Mouse (Mus musculus) CH12.LX (cell line): ENCODE results near the gene Gm20388. TPM values are rescaled to one million over a fixed set of nuclear protein-coding genes. Genes with fewer than 3 reads are reported as not detected.

ENCODE experiments used
- DNase-seq: peaks from one replicate; pipeline ENCODE4 v3.0.0-alpha.2; 2013; ENCODE audit errors: extremely low read depth
- H3K27ac ChIP-seq: 2 replicates; pipeline ENCODE4 v1.5.1; 2012; ENCODE audit warnings: low read depth, mild to moderate bottlenecking, control low read depth, moderate library complexity; ENCODE audit not compliant: insufficient read depth
- H3K27me3 ChIP-seq: replicated peaks from 2 replicates; pipeline ENCODE3; 2012; ENCODE audit warnings: inconsistent platforms
- H3K36me3 ChIP-seq, 2 experiments: replicated peaks in 1 of 2; 2 replicates each; pipeline versions ENCODE3 to v1.6.1; 2012; ENCODE audit warnings: inconsistent platforms in 1 of 2, low read length in 1 of 2, mild to moderate bottlenecking in 1 of 2, mixed read lengths in 1 of 2, moderate library complexity in 1 of 2; ENCODE audit not compliant: control insufficient read depth in 1 of 2, insufficient read depth in 1 of 2
- H3K4me1 ChIP-seq, 2 experiments: 2 replicates each; pipeline ENCODE4 v1.6.1; 2012; ENCODE audit warnings: inconsistent platforms in 1 of 2, moderate library complexity in 1 of 2; ENCODE audit not compliant: insufficient read depth in 2 of 2, control insufficient read depth in 1 of 2
- H3K4me2 ChIP-seq: 2 replicates; pipeline ENCODE4 v1.6.1; 2012; ENCODE audit warnings: low read depth, mild to moderate bottlenecking, control low read depth; ENCODE audit not compliant: poor library complexity, insufficient read depth, severe bottlenecking
- H3K4me3 ChIP-seq, 3 experiments: fragments of 150-350 bp in 1 of 3; sonication (generic) in 1 of 3; replicated peaks in 1 of 3; 2 replicates each; pipeline versions ENCODE3 to v1.5.1; 2011 to 2012; ENCODE audit warnings: low read depth in 2 of 3, low read length in 2 of 3, mild to moderate bottlenecking in 2 of 3, moderate library complexity in 2 of 3, control low read depth in 1 of 3, improper control_type of control experiment in 1 of 3, inconsistent platforms in 1 of 3, mixed read lengths in 1 of 3; ENCODE audit not compliant: poor library complexity in 1 of 3
- H3K79me2 ChIP-seq: replicated peaks from 2 replicates; pipeline ENCODE4 v1.6.1; 2012; ENCODE audit warnings: mild to moderate bottlenecking, moderate library complexity; ENCODE audit not compliant: control insufficient read depth, poor library complexity, insufficient read depth, severe bottlenecking; ENCODE audit errors: extremely low read depth
- H3K9ac ChIP-seq: 2 replicates; pipeline ENCODE4 v1.6.1; 2012; ENCODE audit warnings: low read depth, mild to moderate bottlenecking, control low read depth, moderate library complexity; ENCODE audit not compliant: insufficient read depth
- H3K9me3 ChIP-seq: replicated peaks from 2 replicates; pipeline ENCODE3; 2012; ENCODE audit warnings: low read length, inconsistent platforms, mixed read lengths
- BHLHE40 ChIP-seq: IDR thresholded peaks from 2 replicates; pipeline ENCODE4 v1.6.1; 2011; ENCODE audit warnings: mild to moderate bottlenecking, low read depth, low read length, improper control_type of control experiment
- E2F4 ChIP-seq: IDR thresholded peaks from 2 replicates; pipeline ENCODE4 v1.6.1; 2011; ENCODE audit warnings: low read depth, low read length, improper control_type of control experiment; ENCODE audit not compliant: insufficient replicate concordance
- ELF1 ChIP-seq: IDR thresholded peaks from 2 replicates; pipeline ENCODE4 v1.6.1; 2014; ENCODE audit warnings: low read depth, mild to moderate bottlenecking, inconsistent platforms, low read length, improper control_type of control experiment
- EP300 ChIP-seq: IDR thresholded peaks from 2 replicates; pipeline ENCODE4 v1.6.1; 2011; ENCODE audit warnings: low read length, improper control_type of control experiment
- GABPA ChIP-seq: IDR thresholded peaks from 2 replicates; pipeline ENCODE4 v1.6.1; 2012; ENCODE audit warnings: low read depth, low read length, improper control_type of control experiment, inconsistent platforms; ENCODE audit not compliant: insufficient replicate concordance
- HCFC1 ChIP-seq: IDR thresholded peaks from 2 replicates; pipeline ENCODE4 v1.6.1; 2012; ENCODE audit warnings: low read depth, mild to moderate bottlenecking, inconsistent platforms, low read length, improper control_type of control experiment
- IRF4 ChIP-seq: IDR thresholded peaks from 2 replicates; pipeline ENCODE4 v1.6.1; 2014; ENCODE audit warnings: low read depth, mild to moderate bottlenecking, inconsistent platforms, low read length, improper control_type of control experiment
- JUND ChIP-seq: conservative IDR thresholded peaks from 2 replicates; pipeline ENCODE4 v1.6.1; 2011; ENCODE audit warnings: low read depth, low read length, improper control_type of control experiment
- KAT2A ChIP-seq: IDR thresholded peaks from 2 replicates; pipeline ENCODE4 v1.6.1; 2012; ENCODE audit warnings: low read length, improper control_type of control experiment, inconsistent platforms; ENCODE audit not compliant: insufficient replicate concordance
- MAFK ChIP-seq: IDR thresholded peaks from 2 replicates; pipeline ENCODE4 v1.6.1; 2011; ENCODE audit warnings: low read length, improper control_type of control experiment; ENCODE audit not compliant: insufficient replicate concordance
- MAX ChIP-seq: IDR thresholded peaks from 2 replicates; pipeline ENCODE4 v1.6.1; 2011; ENCODE audit warnings: low read length, improper control_type of control experiment
- MYC ChIP-seq: IDR thresholded peaks from 2 replicates; pipeline ENCODE4 v1.6.1; 2011; ENCODE audit warnings: low read depth, mild to moderate bottlenecking, improper control_type of control experiment, low read length
- NRF1 ChIP-seq: IDR thresholded peaks from 2 replicates; pipeline ENCODE4 v1.6.1; 2014; ENCODE audit warnings: low read depth, mild to moderate bottlenecking, inconsistent platforms, low read length, improper control_type of control experiment, moderate library complexity
- POLR2A ChIP-seq: IDR thresholded peaks from 2 replicates; pipeline ENCODE4 v1.6.1; 2011; ENCODE audit warnings: low read depth, mild to moderate bottlenecking, improper control_type of control experiment, low read length
- POLR2AphosphoS2 ChIP-seq: IDR thresholded peaks from 2 replicates; pipeline ENCODE4 v1.6.1; 2011; ENCODE audit warnings: low read depth, low read length, improper control_type of control experiment
- RCOR1 ChIP-seq: conservative IDR thresholded peaks from 2 replicates; pipeline ENCODE4 v1.6.1; 2012; ENCODE audit warnings: low read depth, mild to moderate bottlenecking, inconsistent platforms, low read length, improper control_type of control experiment
- SIN3A ChIP-seq: IDR thresholded peaks from 2 replicates; pipeline ENCODE4 v1.6.1; 2012; ENCODE audit warnings: low read length, improper control_type of control experiment, inconsistent platforms
- SMC3 ChIP-seq: IDR thresholded peaks from 2 replicates; pipeline ENCODE4 v1.6.1; 2011; ENCODE audit warnings: low read depth, low read length, improper control_type of control experiment
- TBP ChIP-seq: conservative IDR thresholded peaks from 2 replicates; pipeline ENCODE4 v1.6.1; 2011; ENCODE audit warnings: low read depth, low read length, improper control_type of control experiment
- TCF12 ChIP-seq: IDR thresholded peaks from 2 replicates; pipeline ENCODE4 v1.6.1; 2014; ENCODE audit warnings: low read depth, mild to moderate bottlenecking, inconsistent platforms, low read length, improper control_type of control experiment
- UBTF ChIP-seq: IDR thresholded peaks from 2 replicates; pipeline ENCODE4 v1.6.1; 2012; ENCODE audit warnings: low read depth, mild to moderate bottlenecking, inconsistent platforms, low read length, improper control_type of control experiment, moderate library complexity
- USF1 ChIP-seq: IDR thresholded peaks from 2 replicates; pipeline ENCODE4 v1.6.1; 2014; ENCODE audit warnings: low read depth, mild to moderate bottlenecking, inconsistent platforms, low read length, improper control_type of control experiment
- USF2 ChIP-seq: conservative IDR thresholded peaks from 2 replicates; pipeline ENCODE4 v1.6.1; 2011; ENCODE audit warnings: low read depth, low read length, improper control_type of control experiment
- ZKSCAN1 ChIP-seq: IDR thresholded peaks from 2 replicates; pipeline ENCODE4 v1.6.1; 2012; ENCODE audit warnings: low read depth, inconsistent platforms, low read length, improper control_type of control experiment, borderline replicate concordance
- ZMIZ1 ChIP-seq: IDR thresholded peaks from 2 replicates; pipeline ENCODE4 v1.6.1; 2012; ENCODE audit warnings: low read depth, mild to moderate bottlenecking, inconsistent platforms, low read length, improper control_type of control experiment
- ZNF384 ChIP-seq: IDR thresholded peaks from 2 replicates; pipeline ENCODE4 v1.6.1; 2012; ENCODE audit warnings: low read depth, low read length, improper control_type of control experiment, inconsistent platforms
- dilution Hi-C: fragments of 300-500 bp; cut with MboI; formaldehyde crosslinking; loops from 2 replicates; pipeline ENCODE4 v1.14.3; 2020; ENCODE audit warnings: low sequenced_read_pairs; ENCODE audit not compliant: extremely low pct_unique_long_range_greater_than_20kb, extremely low pct_ligation_motif_present
- in situ Hi-C: fragments of 300-500 bp; cut with MboI; formaldehyde crosslinking; loops from 3 replicates; pipeline ENCODE4 v1.14.3; 2019; ENCODE audit warnings: low sequenced_read_pairs, low pct_ligation_motif_present, low pct_unique_long_range_greater_than_20kb, mixed read lengths
- polyA plus RNA-seq: library from polyadenylated mRNA; unstranded; fragments of >175 nt; gene quantifications from 2 replicates; pipeline ENCODE4 v1.2.1, GENCODE M21; 2012; ENCODE audit warnings: low read depth; ENCODE audit not compliant: insufficient read length
- total RNA-seq, 2 experiments: library from RNA; depleted of rRNA; stranded (reverse); fragments of 300-350 nt in 1 of 2; fragments of >200 nt in 1 of 2; gene quantifications; 2 replicates each; pipeline ENCODE4 v1.2.3; 2012 to 2014

Gene Gm20388
- total and polyA plus RNA-seq, 3 experiments, result 14.8 to 26.3 (median 22.2) TPM

- Histone ChIP-seq H3K36me3 (no peaks in the 10 kb centered on the region), H3K9me3 (no peaks in the 10 kb centered on the region), H3K27me3 (peaks cover 63% of the 10 kb centered on the region), H3K4me1 (peaks cover 10 to 48% of the 10 kb centered on the region in 2 experiments), H3K4me2 (no peak overlapping the region), H3K9ac (no peak overlapping the region), H3K27ac (no peak overlapping the region), H3K4me3 (no peak overlapping the region), H3K79me2 (no peaks in the 10 kb centered on the region)
- dilution Hi-C loops, result no loop called here
- no peak for DNase-seq
- in situ Hi-C loops, result no loop called here
- no peak for TF ChIP-seq MAFK
- no peak for TF ChIP-seq USF2
- no peak for TF ChIP-seq BHLHE40
- no peak for TF ChIP-seq MAX
- TF ChIP-seq SIN3A, result no peak
- no peak for TF ChIP-seq JUND
- no peak for TF ChIP-seq ELF1
- TF ChIP-seq E2F4, result no peak
- TF ChIP-seq GABPA, result no peak
- TF ChIP-seq NRF1, result no peak
- TF ChIP-seq ZMIZ1, result no peak
- no peak for TF ChIP-seq KAT2A
- no peak for TF ChIP-seq SMC3
- no peak for TF ChIP-seq RCOR1
- TF ChIP-seq ZNF384, result no peak
- no peak for TF ChIP-seq HCFC1
- TF ChIP-seq ZKSCAN1, result no peak
- no peak for TF ChIP-seq POLR2A
- no peak for TF ChIP-seq POLR2AphosphoS2
These were observed 920.0 kb downstream of the Gm20388 start for GRCm38 (mm10) chr8:120830661-120831060.

- H3K4me3 ChIP-seq, result peak overlapping the region in 1 of 3 experiments; percentile 26
- peaks cover 10 to 56% of the 10 kb centered on the region in 2 experiments for H3K4me1 ChIP-seq
- dilution Hi-C loops, result no loop called here
- peak overlapping the region; percentile 57 for H3K4me2 ChIP-seq
- TF ChIP-seq MYC (no peak), TBP (no peak), KAT2A (no peak), EP300 (peak; percentile 46; the same call in 1 of the 2 replicates), TCF12 (no peak), USF1 (no peak), BHLHE40 (0 out of 2 replicates have a peak, but pooled peaks have one; percentile 5), IRF4 (peak; percentile 78), UBTF (no peak), E2F4 (no peak), SMC3 (no peak), POLR2A (no peak)
- H3K27me3 ChIP-seq, result peaks cover 68% of the 10 kb centered on the region
- H3K9ac ChIP-seq, result no peak overlapping the region
- in situ Hi-C loops, result no loop called here
- DNase-seq, result peak; percentile 41
- no peaks in the 10 kb centered on the region for H3K9me3 ChIP-seq
- no peaks in the 10 kb centered on the region for H3K79me2 ChIP-seq
- H3K36me3 ChIP-seq, result no peaks in the 10 kb centered on the region
- H3K27ac ChIP-seq, result no peak overlapping the region
These were observed 921.4 kb downstream of the Gm20388 start for GRCm38 (mm10) chr8:120832022-120832421.
